Mouse (Mus musculus) hindbrain, embryonic 12.5 days (tissue): ENCODE data around the gene Lin7b. TPM values are rescaled to one million over a fixed set of nuclear protein-coding genes. Genes with fewer than 3 reads are reported as not detected.

ENCODE experiments used
- polyA plus RNA-seq: library from polyadenylated mRNA; unstranded; fragments of >200 nt; fragmentation: Nextera tagmentation; extraction: Ambion mirVana; gene quantifications from 2 replicates; pipeline ENCODE4 v1.2.1, GENCODE M21; 2016

The Lin7b gene
- polyA plus RNA-seq, 1 experiment from 2014 or later = 3.8 TPM

Other genes with a start within 250 kb of the Lin7b start
- 982 and 1,135 TPM in 2 replicates for gene Rps11, start 246.1 kb downstream of the Lin7b start, polyA plus RNA-seq
- 977 and 1,019 TPM in 2 replicates for gene Rpl13a, start 241.8 kb downstream of the Lin7b start, polyA plus RNA-seq
- gene Gm45713, start 234.4 kb downstream of the Lin7b start, polyA plus RNA-seq = 0.31 TPM in 1 of 2 replicates, not detected in the other
- gene Flt3l, start 234.2 kb downstream of the Lin7b start, polyA plus RNA-seq = 0.52 and 1.6 TPM in 2 replicates
- gene Pih1d1, start 216.3 kb downstream of the Lin7b start, polyA plus RNA-seq = 90.3 and 91.0 TPM in 2 replicates
- gene Aldh16a1, start 216.0 kb downstream of the Lin7b start, polyA plus RNA-seq = 33.4 and 39.8 TPM in 2 replicates
- 1.1 and 1.2 TPM in 2 replicates for gene Slc17a7, start 206.6 kb downstream of the Lin7b start, polyA plus RNA-seq
- not detected in 2 replicates for gene Gfy, start 191.0 kb downstream of the Lin7b start, polyA plus RNA-seq
- gene Pth2, start 189.6 kb downstream of the Lin7b start, polyA plus RNA-seq = not detected in 2 replicates
- gene Ccdc155, start 165.7 kb downstream of the Lin7b start, polyA plus RNA-seq = 0.46 and 0.48 TPM in 2 replicates
- gene Dkkl1, start 158.4 kb downstream of the Lin7b start, polyA plus RNA-seq = 3.0 and 3.4 TPM in 2 replicates
- gene Tead2, start 154.8 kb downstream of the Lin7b start, polyA plus RNA-seq = 185 and 208 TPM in 2 replicates
- gene Cd37, start 131.5 kb downstream of the Lin7b start, polyA plus RNA-seq = 1.3 and 1.5 TPM in 2 replicates
- gene Slc6a16, start 129.5 kb downstream of the Lin7b start, polyA plus RNA-seq = 0.10 and 0.28 TPM in 2 replicates
- not detected in 2 replicates for gene Slc6a21, start 93.1 kb downstream of the Lin7b start, polyA plus RNA-seq
- 11.5 and 14.7 TPM in 2 replicates for gene Trpm4, start 36.8 kb downstream of the Lin7b start, polyA plus RNA-seq
- gene Hrc, start 35.3 kb downstream of the Lin7b start, polyA plus RNA-seq = 0.65 and 0.68 TPM in 2 replicates
- gene Ppfia3, start 3.6 kb downstream of the Lin7b start, polyA plus RNA-seq = 15.6 and 16.2 TPM in 2 replicates
- gene Snrnp70, start 25.2 kb upstream of the Lin7b start, polyA plus RNA-seq = 285 and 300 TPM in 2 replicates
- gene Kcna7, start 35.1 kb upstream of the Lin7b start, polyA plus RNA-seq = not detected in 2 replicates
- gene Ntf5, start 43.1 kb upstream of the Lin7b start, polyA plus RNA-seq = 1.2 and 1.3 TPM in 2 replicates
- gene Lhb, start 50.2 kb upstream of the Lin7b start, polyA plus RNA-seq = 1.0 and 1.6 TPM in 2 replicates
- gene Gys1, start 64.3 kb upstream of the Lin7b start, polyA plus RNA-seq = 34.8 TPM in 2 replicates
- gene Ruvbl2, start 67.5 kb upstream of the Lin7b start, polyA plus RNA-seq = 124 and 129 TPM in 2 replicates
- gene Ftl1, start 89.3 kb upstream of the Lin7b start, polyA plus RNA-seq = 5,718 and 6,089 TPM in 2 replicates
- 231 and 244 TPM in 2 replicates for gene Bax, start 96.3 kb upstream of the Lin7b start, polyA plus RNA-seq
- gene Tulp2, start 111.3 kb upstream of the Lin7b start, polyA plus RNA-seq = 0.13 and 0.54 TPM in 2 replicates
- gene Gm45808, start 116.2 kb upstream of the Lin7b start, polyA plus RNA-seq = not detected in 2 replicates
- gene Dhdh, start 118.2 kb upstream of the Lin7b start, polyA plus RNA-seq = 3.4 and 3.5 TPM in 2 replicates
- 144 and 147 TPM in 2 replicates for gene Nucb1, start 139.8 kb upstream of the Lin7b start, polyA plus RNA-seq
- gene Ppp1r15a, start 155.7 kb upstream of the Lin7b start, polyA plus RNA-seq = 16.7 and 19.2 TPM in 2 replicates
- 1.9 and 3.8 TPM in 2 replicates for gene Plekha4, start 155.7 kb upstream of the Lin7b start, polyA plus RNA-seq
- gene Hsd17b14, start 184.3 kb upstream of the Lin7b start, polyA plus RNA-seq = 0.70 and 0.79 TPM in 2 replicates
- gene Bcat2, start 199.6 kb upstream of the Lin7b start, polyA plus RNA-seq = 35.2 and 36.9 TPM in 2 replicates
- gene Fgf21, start 244.9 kb upstream of the Lin7b start, polyA plus RNA-seq = 0.45 TPM in 1 of 2 replicates, not detected in the other
- 0.14 TPM in 1 of 2 replicates, not detected in the other for gene Fut1, start 246.7 kb upstream of the Lin7b start, polyA plus RNA-seq